Mouse (Mus musculus): ENCODE measurements at regions not wholly inside any gene's neighbourhood (a gene's known extent, or its start where the extent isn't known, plus 50 kb on each side); places are given as distances from the start of the nearest gene placed in this dataset.

- no peak overlapping the region for H3K4me3 ChIP-seq
- peak in 1 of 2 experiments; percentile 13 for DNase-seq (ENCODE audit: low spot score in 2 of 2)
- H3K27ac ChIP-seq: no peak overlapping the region
- TF ChIP-seq CTCF (conservative IDR thresholded peaks at IDR 0.05): no peak
These were observed 67.1 kb upstream of the Mgat4c start for GRCm38 (mm10) chr10:101614230-101614629.
